Mouse (Mus musculus): ENCODE measurements at regions not wholly inside any gene's neighbourhood (a gene's known extent, or its start where the extent isn't known, plus 50 kb on each side); places are given as distances from the start of the nearest gene placed in this dataset.
"Not testable (repeated sequence)": the region's sequence is repeated elsewhere in the genome, so short reads cannot be mapped to it uniquely, and the experiment has no call there.

DNA sequence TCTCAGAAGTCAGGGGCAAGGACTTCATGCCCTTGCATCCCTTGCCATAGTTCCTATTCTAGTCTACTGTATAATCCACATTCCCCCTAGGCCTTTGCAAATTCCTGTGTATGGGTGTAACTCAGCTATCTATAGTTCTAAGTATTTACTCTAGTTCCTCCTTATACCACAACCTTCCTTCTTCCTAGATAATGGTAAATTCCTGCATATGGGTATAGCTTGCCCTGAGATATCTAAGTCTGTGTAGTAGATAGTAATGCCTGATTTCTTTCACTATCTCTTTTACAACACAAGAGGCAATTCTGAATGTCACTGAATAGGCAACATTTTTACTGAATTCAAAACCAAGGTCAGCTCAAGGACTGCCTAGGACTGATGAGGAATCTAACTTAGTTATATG lies 1000.2 kb downstream of the Kcnt2 start:
- not testable (repeated sequence) for DNase-seq

DNA sequence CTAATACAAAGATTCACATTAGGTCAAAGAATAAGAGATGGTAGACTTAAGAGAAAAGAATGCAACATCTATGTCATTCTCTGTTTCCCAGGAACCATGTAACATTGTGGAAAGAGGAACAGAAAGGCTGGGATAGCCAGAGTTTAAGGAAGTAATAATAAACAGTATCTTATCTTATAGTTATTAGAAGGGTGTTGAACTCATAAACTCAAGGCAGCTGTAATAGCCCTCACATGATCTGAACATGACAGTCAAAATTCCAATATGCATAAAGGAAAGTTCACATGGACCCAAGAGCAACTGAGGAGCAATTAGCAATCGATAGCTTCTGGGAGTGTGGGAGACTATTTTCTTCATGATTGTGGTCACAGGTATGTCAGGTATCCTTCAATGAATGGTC lies 1028.8 kb downstream of the Kcnt2 start:
- no peak for DNase-seq

- DNase-seq, result no peak
These were observed 1035.6 kb downstream of the Kcnt2 start for GRCm38 (mm10) chr1:141281513-141281912.

GRCm38 (mm10) chr1:141322968-141323367 lies 1077.0 kb downstream of the Kcnt2 start:
- DNase-seq, result no peak

DNA sequence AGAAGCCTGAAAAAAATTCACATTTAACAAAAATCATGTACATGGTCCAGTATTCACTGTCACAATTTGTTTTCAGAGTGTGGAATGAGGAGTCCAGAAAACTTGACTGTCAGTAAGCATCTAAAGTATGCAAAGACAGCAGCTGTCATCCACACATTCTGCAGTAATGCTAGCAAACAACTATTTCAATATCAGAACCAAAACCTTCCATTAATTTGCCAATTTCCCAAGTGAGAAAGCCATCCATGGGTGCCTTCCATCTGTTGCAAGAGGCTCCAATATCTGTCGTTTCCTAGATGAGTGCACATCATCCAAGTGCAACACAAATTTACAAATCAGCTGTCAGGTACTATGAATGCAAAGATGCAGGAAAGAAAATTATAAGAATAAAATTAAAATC lies 1092.1 kb downstream of the Kcnt2 start:
- no peak for DNase-seq

DNA sequence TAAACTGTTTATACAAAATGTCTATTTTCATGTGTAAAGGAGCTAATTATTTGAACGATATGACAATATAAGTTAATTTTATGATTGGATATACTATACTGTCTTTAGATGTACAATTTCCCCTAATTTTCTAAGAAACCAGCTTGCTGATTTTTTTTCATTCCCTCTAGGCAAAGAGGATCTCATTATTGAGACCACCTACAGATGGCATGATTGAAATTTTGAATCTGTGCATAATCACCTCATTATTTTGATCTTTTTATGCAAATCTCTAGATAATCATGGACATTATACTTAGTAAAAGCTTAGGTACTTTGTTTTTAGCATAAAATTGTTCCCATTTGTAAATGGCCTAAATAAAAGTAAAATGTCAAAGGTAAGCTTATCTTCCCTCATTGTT lies 1123.5 kb downstream of the Kcnt2 start:
- no peak for DNase-seq

DNA sequence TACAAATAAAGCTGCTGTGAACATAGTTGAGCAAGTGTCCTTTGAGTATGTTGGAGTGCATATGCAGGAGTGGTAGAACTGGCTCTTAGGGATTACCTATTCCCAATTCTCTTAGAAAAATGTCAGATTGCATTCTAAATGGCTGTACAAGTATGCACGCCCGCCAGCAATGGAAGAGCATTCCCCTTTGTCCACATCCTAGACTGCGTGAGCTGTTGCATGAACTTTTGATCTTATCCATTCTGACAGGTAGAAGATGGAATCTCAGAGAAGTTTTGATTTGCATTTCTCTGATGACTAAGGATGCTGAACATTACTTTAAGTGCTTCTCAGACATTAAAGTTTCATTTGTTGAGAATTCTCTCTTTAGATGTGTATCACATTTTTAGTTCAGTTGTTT lies 1130.0 kb downstream of the Kcnt2 start:
- DNase-seq, result no peak

GRCm38 (mm10) chr1:141401334-141401733 lies 1155.4 kb downstream of the Kcnt2 start:
- no peak for DNase-seq

- DNase-seq, result peak; percentile 60 to 67
These were observed 1183.7 kb downstream of the Kcnt2 start for GRCm38 (mm10) chr1:141429675-141430074.

- no peak for DNase-seq
These were observed 1184.2 kb downstream of the Kcnt2 start for GRCm38 (mm10) chr1:141430117-141430516.

DNA sequence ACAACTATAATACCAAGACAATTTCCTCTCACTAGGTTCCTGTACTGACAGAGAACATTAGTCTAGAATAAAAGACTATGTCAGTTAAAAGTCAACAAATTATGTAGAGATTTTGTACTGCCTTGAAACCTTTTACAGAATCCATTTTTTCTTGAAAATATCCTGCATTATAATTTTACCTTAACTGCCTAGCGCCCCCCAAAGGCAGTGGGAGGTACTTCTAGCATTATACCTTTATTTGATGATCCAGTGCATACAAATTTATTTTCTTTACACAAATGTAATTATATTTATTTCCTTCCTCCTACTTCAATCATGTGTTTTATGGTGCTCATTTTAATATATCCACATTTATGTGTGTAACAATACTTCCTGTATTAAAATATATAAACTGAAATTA lies 1189.5 kb downstream of the Kcnt2 start:
- DNase-seq, result no peak

DNA sequence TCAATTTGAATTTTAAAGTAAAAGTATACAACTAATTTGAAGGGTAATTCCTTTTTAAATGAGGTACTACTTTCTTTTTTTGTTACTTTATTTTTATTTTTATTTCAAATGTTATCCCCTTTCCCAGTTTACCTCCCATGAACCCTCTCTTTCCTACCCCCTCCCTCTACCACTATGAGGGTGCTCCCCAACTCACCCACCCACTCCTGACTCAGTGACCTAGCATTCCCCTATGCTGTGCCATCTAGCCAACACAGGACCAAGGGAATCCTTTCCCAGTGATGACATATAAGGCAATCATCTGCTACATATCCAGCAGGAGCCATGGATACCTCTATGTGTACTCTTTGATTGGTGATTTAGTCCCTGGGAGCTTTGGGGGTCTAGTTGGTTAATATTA lies 1194.3 kb downstream of the Kcnt2 start:
- DNase-seq, result no peak

- DNase-seq, result no peak
These were observed 1205.0 kb downstream of the Kcnt2 start for GRCm38 (mm10) chr1:141450960-141451359.

DNA sequence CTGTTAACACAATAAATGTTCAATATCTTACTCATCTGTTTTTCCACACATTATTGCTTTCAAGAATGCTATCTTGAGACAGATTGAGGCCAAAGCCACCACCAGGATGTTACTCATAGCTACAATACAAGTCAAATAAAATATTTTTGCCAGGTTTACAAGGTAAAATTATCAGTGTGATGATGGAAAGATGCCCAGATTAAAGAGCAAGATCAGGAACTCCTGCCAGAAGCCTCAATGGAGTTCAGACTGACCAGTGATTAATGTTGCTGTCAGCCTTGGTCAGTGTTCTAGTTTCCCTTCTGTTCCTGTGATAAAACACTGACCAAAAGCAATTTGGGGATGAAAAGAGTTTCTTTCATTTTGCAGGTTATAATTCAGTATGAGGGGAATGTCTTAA lies 1218.6 kb downstream of the Kcnt2 start:
- DNase-seq, result peak; percentile 17 to 19
